Mouse (Mus musculus): ENCODE results near the gene H2-M3. TPM values are rescaled to one million over a fixed set of nuclear protein-coding genes. Genes with fewer than 3 reads are reported as not detected.
A peak's percentile ranks its signal among the peaks of the same experiment; 100 is the strongest.
"Not testable (repeated sequence)": the region's sequence is repeated elsewhere in the genome, so short reads cannot be mapped to it uniquely, and the experiment has no call there.

H2-M3 gene
- polyA plus RNA-seq (2016; fragmentation: Nextera tagmentation; extraction: Ambion mirVana) = 1.9 and 2.6 TPM in 2 replicates

- H3K27me3 ChIP-seq (ENCODE audit: poor library complexity, severe bottlenecking) = peaks cover 13% of the 10 kb centered on the region
- 5% methylated on average over 26 of the region's 26 CpGs for WGBS
- H3K27ac ChIP-seq = peak within 1 kb of the TSS; percentile 6; the same call in 1 of the 2 replicates
- DNase-seq (ENCODE audit: extremely low spot score, low spot score) = peak; percentile 84
- H3K4me3 ChIP-seq = peak within 1 kb of the TSS; percentile 56
- peaks cover 5% of the 10 kb centered on the region; the same call in 1 of the 2 replicates for H3K4me1 ChIP-seq
- no peaks in the 10 kb centered on the region for H3K9me3 ChIP-seq
- H3K36me3 ChIP-seq (replicated peaks) = no peaks in the 10 kb centered on the region
Measured at GRCm38 (mm10) chr17:37270058-37270701, at the start of gene H2-M3. Gene H2-M3 (plus strand): TSS chr17:37270220.

- no peak for DNase-seq (ENCODE audit: extremely low spot score, low spot score)
- H3K4me3 ChIP-seq = no peak overlapping the region
- no peaks in the 10 kb centered on the region for H3K27me3 ChIP-seq (ENCODE audit: poor library complexity, severe bottlenecking)
- H3K36me3 ChIP-seq (replicated peaks) = no peaks in the 10 kb centered on the region
- H3K9me3 ChIP-seq = peaks cover 11% of the 10 kb centered on the region; the same call in 1 of the 2 replicates
- H3K27ac ChIP-seq = no peak overlapping the region
- 36% methylated on average over 1 of the region's 1 CpGs for WGBS
- H3K4me1 ChIP-seq = no peaks in the 10 kb centered on the region
Measured at GRCm38 (mm10) chr17:37221879-37222278, 48.1 kb upstream of the H2-M3 start.

GRCm38 (mm10) chr17:37237230-37237629 is 32.8 kb upstream of the H2-M3 start, which contains the start of gene Olfr97:
Gene Olfr97 (minus strand): TSS chr17:37237330.
- not testable (repeated sequence) for H3K27me3 ChIP-seq (ENCODE audit: poor library complexity, severe bottlenecking); H3K27ac ChIP-seq; H3K9me3 ChIP-seq; DNase-seq (ENCODE audit: extremely low spot score, low spot score); H3K36me3 ChIP-seq (replicated peaks); H3K4me1 ChIP-seq; H3K4me3 ChIP-seq
- WGBS = 90% methylated on average over 2 of the region's 2 CpGs

DNA sequence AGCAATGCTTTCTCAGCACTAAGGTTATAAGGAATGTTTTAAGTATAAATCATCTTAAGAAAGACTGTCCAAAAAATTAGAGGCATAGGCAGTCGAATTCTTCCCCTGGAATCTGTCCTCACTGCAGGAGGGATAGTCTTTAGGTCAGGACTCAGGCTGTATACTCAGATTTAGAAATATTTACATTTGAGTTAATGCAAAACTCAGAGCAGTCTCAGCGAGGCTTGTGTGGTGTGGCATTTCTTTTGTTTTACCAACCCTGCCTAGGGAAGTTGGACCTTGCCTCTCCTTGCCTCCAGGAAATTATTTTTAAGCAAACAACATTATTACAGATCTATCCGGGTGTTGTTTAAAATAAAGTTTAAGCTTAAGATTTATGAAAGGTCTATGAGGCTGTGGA is 27.8 kb upstream of the H2-M3 start:
- H3K4me1 ChIP-seq = no peaks in the 10 kb centered on the region
- H3K27ac ChIP-seq = no peak overlapping the region
- H3K4me3 ChIP-seq = no peak overlapping the region
- peaks cover 7% of the 10 kb centered on the region; the same call in 1 of the 2 replicates for H3K9me3 ChIP-seq
- WGBS = 55% methylated on average over 3 of the region's 3 CpGs
- no peaks in the 10 kb centered on the region for H3K36me3 ChIP-seq (replicated peaks)
- DNase-seq (ENCODE audit: extremely low spot score, low spot score) = no peak
- no peaks in the 10 kb centered on the region for H3K27me3 ChIP-seq (ENCODE audit: poor library complexity, severe bottlenecking)

GRCm38 (mm10) chr17:37246715-37247114 is 23.3 kb upstream of the H2-M3 start:
- Histone ChIP-seq H3K4me1 (no peaks in the 10 kb centered on the region), H3K4me3 (no peak overlapping the region)
- DNase-seq (ENCODE audit: extremely low spot score, low spot score) = no peak

DNA sequence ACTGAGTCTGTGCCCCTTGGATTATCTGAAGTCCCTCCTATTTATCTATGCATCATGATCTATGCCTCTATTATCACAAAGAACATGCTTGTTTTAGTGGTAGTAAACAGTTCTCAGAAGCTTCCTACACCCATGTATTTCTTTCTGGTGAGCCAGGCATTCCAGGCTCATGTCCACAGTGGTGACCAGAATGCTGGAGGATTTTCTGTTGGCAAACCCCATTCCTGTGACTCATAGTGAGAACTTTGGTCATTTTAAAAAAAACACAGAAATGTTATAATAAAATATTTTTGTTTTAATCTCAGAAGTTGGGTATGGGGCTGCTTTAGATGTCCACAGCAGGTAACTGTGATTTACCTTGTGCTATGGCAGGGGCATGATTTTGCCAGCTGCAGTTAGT is 20.6 kb upstream of the H2-M3 start:
- H3K4me1 ChIP-seq = no peaks in the 10 kb centered on the region
- DNase-seq (ENCODE audit: extremely low spot score, low spot score) = no peak
- no peak overlapping the region for H3K4me3 ChIP-seq
- H3K27ac ChIP-seq = no peak overlapping the region
- no peaks in the 10 kb centered on the region for H3K27me3 ChIP-seq (ENCODE audit: poor library complexity, severe bottlenecking)
- no peaks in the 10 kb centered on the region for H3K9me3 ChIP-seq
- no peaks in the 10 kb centered on the region for H3K36me3 ChIP-seq (replicated peaks)

More at GRCm38 (mm10) chr17:37246715-37247114, 23.3 kb upstream of the H2-M3 start:
- no peaks in the 10 kb centered on the region for H3K27me3 ChIP-seq (ENCODE audit: poor library complexity, severe bottlenecking)
- H3K27ac ChIP-seq = no peak overlapping the region
- no peaks in the 10 kb centered on the region for H3K36me3 ChIP-seq (replicated peaks)
- no peaks in the 10 kb centered on the region for H3K9me3 ChIP-seq
- WGBS = 32% methylated on average over 5 of the region's 5 CpGs

- H3K9me3 ChIP-seq = no peaks in the 10 kb centered on the region
- no peak overlapping the region for H3K4me3 ChIP-seq
- H3K27ac ChIP-seq = no peak overlapping the region
- WGBS = 15% methylated on average over 1 of the region's 1 CpGs
- H3K27me3 ChIP-seq (ENCODE audit: poor library complexity, severe bottlenecking) = no peaks in the 10 kb centered on the region
- H3K36me3 ChIP-seq (replicated peaks) = no peaks in the 10 kb centered on the region
- no peaks in the 10 kb centered on the region for H3K4me1 ChIP-seq
- no peak for DNase-seq (ENCODE audit: extremely low spot score, low spot score)
Measured at GRCm38 (mm10) chr17:37250544-37250943, 19.5 kb upstream of the H2-M3 start.

DNA sequence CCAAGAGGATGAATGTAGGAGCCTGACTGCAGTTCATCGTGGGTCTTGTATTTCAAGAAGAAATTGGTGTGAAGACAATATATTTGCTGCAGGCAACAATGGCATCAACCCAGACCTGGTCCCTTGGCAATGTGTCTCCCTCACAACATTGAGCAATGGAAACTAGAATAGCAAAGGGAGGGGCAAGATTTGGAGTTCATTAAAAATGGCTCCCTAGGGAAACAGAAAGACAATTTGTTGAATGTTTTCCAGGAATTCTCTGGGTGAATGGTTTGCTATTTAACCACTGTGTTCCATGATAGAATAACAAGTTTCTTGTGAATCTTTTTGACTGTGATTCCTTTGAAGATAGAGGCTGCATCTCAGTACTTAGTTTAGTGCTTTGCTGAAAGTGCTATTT is 6.4 kb upstream of the H2-M3 start, which contains the start of gene Olfr98:
Gene Olfr98, minus strand, starts transcription at position 124 of the 400 bp plus-strand sequence.
- no peaks in the 10 kb centered on the region for H3K9me3 ChIP-seq
- no peaks in the 10 kb centered on the region for H3K4me1 ChIP-seq
- no peak within 1 kb of the TSS for H3K27ac ChIP-seq
- 86% methylated on average over 1 of the region's 1 CpGs for WGBS
- no peaks in the 10 kb centered on the region for H3K27me3 ChIP-seq (ENCODE audit: poor library complexity, severe bottlenecking)
- no peak within 1 kb of the TSS for H3K4me3 ChIP-seq
- no peaks in the 10 kb centered on the region for H3K36me3 ChIP-seq (replicated peaks)
- no peak for DNase-seq (ENCODE audit: extremely low spot score, low spot score)

DNA sequence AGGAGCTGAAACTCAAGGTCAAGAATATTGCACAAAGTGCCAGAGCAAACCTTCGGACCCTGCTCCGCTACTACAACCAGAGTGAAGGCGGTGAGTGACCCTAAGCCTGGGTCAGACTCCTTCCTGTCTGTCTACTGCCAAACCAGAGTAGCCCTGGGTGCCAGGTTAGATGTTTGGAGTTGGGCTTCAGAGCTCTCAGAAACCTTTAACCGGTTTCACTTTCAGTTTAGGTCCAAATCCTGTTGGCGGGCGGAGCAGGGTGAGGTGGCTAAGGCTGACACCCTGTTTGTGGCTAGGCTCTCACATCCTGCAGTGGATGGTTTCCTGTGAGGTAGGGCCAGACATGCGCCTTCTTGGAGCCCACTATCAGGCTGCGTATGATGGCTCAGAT is 677 bp downstream of the H2-M3 start:
- no peaks in the 10 kb centered on the region for H3K9me3 ChIP-seq
- peak overlapping the region; percentile 56 for H3K4me3 ChIP-seq
- no peak overlapping the region for H3K27ac ChIP-seq
- DNase-seq (ENCODE audit: extremely low spot score, low spot score) = no peak
- WGBS = 65% methylated on average over 8 of the region's 8 CpGs
- peaks cover 5% of the 10 kb centered on the region; the same call in 1 of the 2 replicates for H3K4me1 ChIP-seq
- no peaks in the 10 kb centered on the region for H3K36me3 ChIP-seq (replicated peaks)
- H3K27me3 ChIP-seq (ENCODE audit: poor library complexity, severe bottlenecking) = peaks cover 13% of the 10 kb centered on the region

DNA sequence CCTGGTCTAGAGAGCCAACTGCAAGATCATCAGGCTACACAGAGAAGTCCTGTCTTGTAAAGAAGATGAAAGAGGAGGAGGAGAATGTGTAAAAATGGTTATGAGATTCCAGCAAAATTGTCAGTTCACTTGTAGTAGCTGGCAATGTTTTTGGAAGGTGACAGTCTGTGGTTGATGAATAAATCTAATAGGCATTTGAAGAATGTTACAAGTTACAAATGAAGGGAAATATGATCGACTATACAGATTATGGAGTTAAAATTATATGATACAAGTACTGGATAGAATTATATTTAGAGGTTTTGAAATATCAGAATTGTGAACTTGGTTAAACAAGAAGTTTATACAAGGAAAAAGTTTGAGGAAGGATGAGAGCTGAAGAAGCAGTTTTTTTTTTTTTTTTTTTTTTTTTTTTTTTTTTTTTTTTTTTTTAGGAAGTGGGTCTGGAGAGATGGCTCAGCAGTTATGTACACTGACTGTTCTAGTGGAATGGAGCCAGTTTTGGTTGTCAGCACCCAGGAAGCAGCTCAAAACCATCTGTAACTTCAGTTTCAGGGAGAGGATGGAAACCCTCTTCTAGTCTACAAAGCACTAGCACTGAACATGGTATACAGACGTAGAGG is 5.7 kb downstream of the H2-M3 start:
- no peak overlapping the region for H3K4me3 ChIP-seq
- no peaks in the 10 kb centered on the region for H3K4me1 ChIP-seq
- DNase-seq (ENCODE audit: extremely low spot score, low spot score) = no peak
- peaks cover 10% of the 10 kb centered on the region for H3K27me3 ChIP-seq (ENCODE audit: poor library complexity, severe bottlenecking)
- no peak overlapping the region for H3K27ac ChIP-seq
- WGBS = 88% methylated on average over 2 of the region's 2 CpGs
- no peaks in the 10 kb centered on the region for H3K36me3 ChIP-seq (replicated peaks)
- no peaks in the 10 kb centered on the region for H3K9me3 ChIP-seq

DNA sequence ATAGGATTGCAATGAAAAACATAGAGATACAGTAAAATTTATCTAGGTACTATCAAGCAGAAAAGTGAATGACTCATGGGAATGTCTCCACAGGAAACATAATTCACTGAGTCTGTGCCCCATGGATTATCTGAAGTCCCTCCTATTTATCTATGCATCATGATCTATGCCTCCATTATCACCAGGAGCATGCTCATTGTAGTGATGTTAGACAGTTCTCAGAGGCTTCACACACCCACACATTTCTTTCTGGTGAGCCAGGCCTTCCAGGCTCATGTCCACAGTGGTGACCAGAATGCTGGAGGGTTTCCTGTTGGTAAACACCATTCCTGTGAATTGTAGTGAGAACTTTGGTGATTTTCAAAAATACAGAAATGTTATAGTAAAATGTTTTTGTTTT is 6.6 kb downstream of the H2-M3 start:
- no peak overlapping the region for H3K27ac ChIP-seq
- no peaks in the 10 kb centered on the region for H3K4me1 ChIP-seq
- DNase-seq (ENCODE audit: extremely low spot score, low spot score) = no peak
- H3K36me3 ChIP-seq (replicated peaks) = no peaks in the 10 kb centered on the region
- H3K27me3 ChIP-seq (ENCODE audit: poor library complexity, severe bottlenecking) = peaks cover 1% of the 10 kb centered on the region; the same call in 1 of the 2 replicates
- H3K9me3 ChIP-seq = no peaks in the 10 kb centered on the region
- H3K4me3 ChIP-seq = no peak overlapping the region

- no peaks in the 10 kb centered on the region for H3K36me3 ChIP-seq (replicated peaks)
- H3K4me1 ChIP-seq = no peaks in the 10 kb centered on the region
- H3K4me3 ChIP-seq = no peak overlapping the region
- 86% methylated on average over 1 of the region's 1 CpGs for WGBS
- no peaks in the 10 kb centered on the region for H3K9me3 ChIP-seq
- no peak for DNase-seq (ENCODE audit: extremely low spot score, low spot score)
- no peak overlapping the region for H3K27ac ChIP-seq
- H3K27me3 ChIP-seq (ENCODE audit: poor library complexity, severe bottlenecking) = no peaks in the 10 kb centered on the region
Measured at GRCm38 (mm10) chr17:37280331-37280730, 10.3 kb downstream of the H2-M3 start.

DNA sequence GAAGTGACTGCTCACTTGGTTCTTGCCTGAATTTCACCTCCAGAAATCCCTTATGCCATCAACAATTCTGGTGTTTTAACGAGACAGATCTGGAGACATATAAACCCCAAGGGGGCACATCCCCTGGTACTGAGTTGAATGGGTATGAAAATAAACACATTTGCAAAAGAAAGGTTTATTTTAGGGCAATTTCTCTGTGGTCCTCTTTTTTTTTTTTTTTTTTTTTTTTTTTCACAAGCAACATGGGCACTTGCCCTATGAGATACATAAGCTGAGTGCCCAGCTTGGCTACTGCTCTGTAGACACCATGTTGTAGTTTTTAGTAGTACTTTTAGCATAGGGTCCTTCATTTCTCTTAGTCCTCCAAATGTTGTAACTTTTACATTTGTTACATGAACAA is 13.3 kb downstream of the H2-M3 start, which contains the start of gene Olfr99:
Gene Olfr99, minus strand, starts transcription at position 101 of the 400 bp plus-strand sequence.
- H3K9me3 ChIP-seq = no peaks in the 10 kb centered on the region
- H3K27ac ChIP-seq = no peak within 1 kb of the TSS
- no peak for DNase-seq (ENCODE audit: extremely low spot score, low spot score)
- H3K27me3 ChIP-seq (ENCODE audit: poor library complexity, severe bottlenecking) = no peaks in the 10 kb centered on the region
- H3K36me3 ChIP-seq (replicated peaks) = no peaks in the 10 kb centered on the region
- 81% methylated on average over 1 of the region's 1 CpGs for WGBS
- no peaks in the 10 kb centered on the region for H3K4me1 ChIP-seq
- no peak within 1 kb of the TSS for H3K4me3 ChIP-seq

Data from forebrain, embryonic 10.5 days (tissue).